Mouse (Mus musculus) embryonic stem cell, embryonic (primary cell): ENCODE results near the gene Med17.

ENCODE experiments used
- CTCF ChIA-PET, 4 experiments: fragments of 300-600 bp in 2 of 4; fragments of 350-600 bp in 2 of 4; sonication (Branson Sonifier 250); formaldehyde crosslinking; loops; one replicate each; lab custom pipeline; 2022; ENCODE audit warnings: inconsistent platforms in 2 of 4; lab: Charles Lee
- POLR2A ChIA-PET, 4 experiments: fragments of 300-600 bp in 2 of 4; fragments of 350-600 bp in 2 of 4; sonication (Branson Sonifier 250); formaldehyde crosslinking; loops; one replicate each; lab custom pipeline; 2022; ENCODE audit warnings: antibody characterized with exemption in 4 of 4, inconsistent platforms in 1 of 4; lab: Charles Lee

Gene Med17

GRCm38 (mm10) chr9:15302881-15303280 is 23.1 kb upstream of the Med17 start:
- POLR2A ChIA-PET, result interaction anchor here in 3 of 4 experiments (0.7 to 14.9 kb wide), 23 partner anchors 9 to 477 kb away, joined by 3 to 367 read pairs (median 4); partner anchors contain the start of genes Cep295 (in 3 of the 3) and Med17 (in 3 of the 3)

GRCm38 (mm10) chr9:15302006-15302405 is 22.3 kb upstream of the Med17 start:
- ChIA-PET POLR2A (interaction anchor here in 3 of 4 experiments (0.7 to 14.9 kb wide), 14 partner anchors 11 to 517 kb away, joined by 3 to 367 read pairs (median 6); partner anchors contain the start of genes Cep295 (in 2 of the 3) and Med17 (in 2 of the 3)), CTCF (interaction anchor here in 1 of 4 experiments (1.0 to 1.8 kb wide), 4 partner anchors 17 to 60 kb away, joined by 3 to 9 read pairs (median 6); partner anchors contain the start of gene Cep295)

More at GRCm38 (mm10) chr9:15302881-15303280, 23.1 kb upstream of the Med17 start:
- CTCF ChIA-PET, result interaction anchor here in 3 of 4 experiments (0.6 to 1.8 kb wide), 6 partner anchors 15 to 577 kb away, joined by 3 to 9 read pairs (median 4); no protein-coding TSS in a partner anchor

- CTCF ChIA-PET, result interaction anchor here in 3 of 4 experiments (0.5 to 1.0 kb wide), 4 partner anchors 16 to 60 kb away, joined by 3 to 7 read pairs (median 4); partner anchors contain the start of gene Cep295 (in 1 of the 3)
Observed at GRCm38 (mm10) chr9:15301399-15301798, 21.7 kb upstream of the Med17 start.

DNA sequence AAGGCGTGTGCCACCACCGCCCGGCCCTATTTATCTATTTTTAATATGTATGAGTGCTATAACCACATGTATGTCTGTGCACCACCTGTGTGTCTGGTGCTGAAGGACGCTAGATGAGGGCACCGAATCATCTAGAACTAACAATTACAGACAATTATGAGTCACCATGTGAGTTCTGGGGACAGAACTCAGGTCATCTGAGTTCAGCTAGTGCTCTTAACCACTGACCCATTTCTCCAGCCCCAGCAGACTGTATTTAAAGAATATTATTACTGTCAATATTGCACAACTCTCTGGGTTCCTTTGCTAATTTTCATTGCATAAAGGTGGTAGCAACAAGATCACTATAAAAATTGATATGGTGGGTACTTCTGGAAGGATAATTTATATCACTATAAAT is 20.3 kb upstream of the Med17 start:
- ChIA-PET POLR2A (interaction anchor here in 1 of 4 experiments (12.6 to 14.9 kb wide), 2 partner anchors 16 to 20 kb away, joined by 357 to 367 read pairs; partner anchors contain the start of gene Med17), CTCF (no interaction called here)

More at GRCm38 (mm10) chr9:15301399-15301798, 21.7 kb upstream of the Med17 start:
- POLR2A ChIA-PET, result interaction anchor here in 3 of 4 experiments (0.5 to 14.9 kb wide), 16 partner anchors 9 to 516 kb away, joined by 3 to 367 read pairs (median 4); partner anchors contain the start of genes Cep295 (in 2 of the 3) and Med17 (in 2 of the 3)

- CTCF ChIA-PET, result no interaction called here
- POLR2A ChIA-PET, result interaction anchor here in 1 of 4 experiments (12.6 to 14.9 kb wide), 2 partner anchors 15 to 21 kb away, joined by 357 to 367 read pairs; partner anchors contain the start of gene Med17
Observed at GRCm38 (mm10) chr9:15298451-15298850, 18.7 kb upstream of the Med17 start.

- ChIA-PET CTCF (interaction anchor here in 1 of 4 experiments (0.6 kb wide), 1 partner anchor 1295 kb away, joined by 3 read pairs; no protein-coding TSS in a partner anchor), POLR2A (interaction anchor here in 3 of 4 experiments (1.0 to 3.5 kb wide), 4 partner anchors 9 to 16 kb away, joined by 3 to 35 read pairs (median 14); partner anchors contain the start of genes 4931406C07Rik (in 3 of the 3), Taf1d (in 3 of the 3) and Med17 (in 1 of the 3))
Observed at GRCm38 (mm10) chr9:15297112-15297511, 17.4 kb upstream of the Med17 start.

DNA sequence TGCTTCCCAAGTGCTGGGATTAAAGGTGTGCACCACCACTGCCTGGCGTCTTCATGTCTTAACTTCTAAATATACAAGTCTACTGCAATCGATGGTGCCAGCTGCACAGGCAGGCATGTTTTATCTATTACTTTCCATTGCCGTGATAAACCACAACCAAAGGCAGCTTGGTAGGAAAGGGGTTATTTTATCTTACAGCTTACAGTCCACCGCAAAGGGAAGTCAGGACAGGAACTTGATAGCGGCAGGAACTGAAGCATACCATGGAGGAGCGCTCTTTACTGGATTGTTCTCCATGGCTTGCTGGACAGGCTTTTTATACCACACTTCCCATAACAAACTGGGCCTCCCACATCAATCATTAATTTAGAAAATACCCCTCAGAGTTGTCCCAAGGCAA is 9.5 kb upstream of the Med17 start:
- ChIA-PET POLR2A (interaction anchor here in 2 of 4 experiments (0.9 to 18.6 kb wide), 7 partner anchors 9 to 46 kb away, joined by 3 to 367 read pairs (median 3); partner anchors contain the start of genes 4931406C07Rik (in 2 of the 2), Med17 (in 2 of the 2) and Taf1d (in 2 of the 2)), CTCF (interaction anchor here in 1 of 4 experiments (1.4 kb wide), 1 partner anchor 48 kb away, joined by 3 read pairs; no protein-coding TSS in a partner anchor)

DNA sequence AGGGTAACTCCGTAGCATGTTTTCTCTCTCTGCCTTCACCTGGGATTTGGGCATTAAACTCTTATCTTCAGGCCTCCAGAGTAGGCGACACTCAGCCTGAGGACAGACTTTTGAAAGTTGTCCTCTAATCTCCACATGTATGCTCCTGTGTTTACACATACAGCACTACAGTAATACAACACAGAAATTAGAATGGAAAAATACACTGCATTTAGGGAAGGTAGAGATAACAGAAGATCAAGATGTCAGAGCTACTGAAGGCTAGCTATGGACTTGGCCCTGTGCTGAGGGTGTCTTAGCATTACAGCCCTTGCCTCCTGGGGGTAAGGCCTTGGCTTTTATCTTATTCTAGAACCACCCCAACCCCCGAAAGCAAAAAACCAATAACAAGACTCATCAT is 8.7 kb upstream of the Med17 start:
- CTCF ChIA-PET, result interaction anchor here in 3 of 4 experiments (0.6 to 1.4 kb wide), 6 partner anchors 14 to 1011 kb away, joined by 3 to 5 read pairs (median 3); no protein-coding TSS in a partner anchor
- POLR2A ChIA-PET, result interaction anchor here in 2 of 4 experiments (0.9 to 18.6 kb wide), 8 partner anchors 8 to 47 kb away, joined by 3 to 367 read pairs (median 4); partner anchors contain the start of genes 4931406C07Rik (in 2 of the 2), Med17 (in 2 of the 2) and Taf1d (in 2 of the 2)

GRCm38 (mm10) chr9:15287846-15288245 is 8.1 kb upstream of the Med17 start:
- CTCF ChIA-PET, result interaction anchor here in 3 of 4 experiments (0.6 to 1.4 kb wide), 5 partner anchors 15 to 1011 kb away, joined by 3 to 5 read pairs (median 3); no protein-coding TSS in a partner anchor

DNA sequence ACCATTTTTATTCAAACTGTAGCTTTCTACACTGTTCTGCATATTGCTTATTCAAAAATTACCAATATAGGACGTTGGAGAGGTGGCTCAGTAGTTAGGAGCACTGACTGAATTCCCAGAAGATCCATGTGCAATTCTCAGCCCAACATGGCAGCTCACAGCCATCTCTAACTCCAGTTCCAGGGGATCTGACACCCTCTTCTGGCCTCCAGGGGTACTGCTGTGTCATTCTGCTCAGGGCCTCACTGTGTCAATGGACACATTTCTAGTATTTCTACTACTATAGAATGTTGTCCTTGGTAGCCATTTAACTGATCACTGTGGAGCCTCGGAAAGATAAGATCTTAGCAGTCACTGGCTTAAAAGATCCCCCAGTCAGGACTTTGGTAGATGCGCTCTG is 5.7 kb upstream of the Med17 start:
- POLR2A ChIA-PET, result interaction anchor here (0.9 to 18.6 kb wide), 13 partner anchors 9 to 381 kb away, joined by 3 to 367 read pairs (median 6); partner anchors contain the start of genes Taf1d (in 4 of the 4), 4931406C07Rik (in 3 of the 4), Cep295 (in 1 of the 4) and Izumo1r (in 1 of the 4)
- CTCF ChIA-PET, result interaction anchor here in 3 of 4 experiments (0.6 to 1.6 kb wide), 11 partner anchors 8 to 595 kb away, joined by 3 to 16 read pairs (median 5); partner anchors contain the start of gene Taf1d (in 1 of the 3)

More at GRCm38 (mm10) chr9:15287846-15288245, 8.1 kb upstream of the Med17 start:
- POLR2A ChIA-PET, result interaction anchor here in 2 of 4 experiments (1.1 to 18.6 kb wide), 8 partner anchors 8 to 47 kb away, joined by 3 to 367 read pairs (median 4); partner anchors contain the start of genes 4931406C07Rik (in 2 of the 2), Med17 (in 2 of the 2) and Taf1d (in 2 of the 2)

- CTCF ChIA-PET, result no interaction called here
Observed at GRCm38 (mm10) chr9:15280491-15280879, 754 bp upstream of the Med17 start.

DNA sequence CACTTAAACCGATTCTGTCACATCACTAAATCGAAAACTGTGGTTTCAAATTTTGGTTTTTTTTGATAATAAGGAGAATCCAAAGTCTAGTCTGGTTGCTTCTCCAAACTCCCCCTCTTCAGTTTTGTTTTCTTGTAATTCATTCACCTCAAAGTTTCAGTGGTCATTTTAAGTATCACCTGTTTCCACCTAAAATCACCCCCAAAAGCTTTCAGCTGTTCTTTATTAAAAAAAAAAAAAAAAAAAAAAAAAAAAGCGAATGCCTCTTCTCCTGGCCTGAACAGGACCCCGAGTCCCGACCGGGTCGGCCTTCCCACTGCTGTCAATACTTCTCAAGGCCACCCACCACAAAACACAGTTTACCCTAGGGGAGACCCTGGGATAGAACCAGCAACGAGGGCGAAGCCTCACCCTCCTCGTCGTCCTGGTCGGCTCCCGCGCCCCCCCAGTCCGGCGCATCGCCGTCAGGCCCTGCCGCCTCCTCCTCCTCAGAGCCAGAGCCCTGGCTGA is 537 bp downstream of the Med17 start:
- POLR2A ChIA-PET, result interaction anchor here (0.6 to 18.6 kb wide), 48 partner anchors 9 to 1750 kb away, joined by 3 to 367 read pairs (median 4); partner anchors contain the start of genes 4931406C07Rik (in 4 of the 4), Taf1d (in 4 of the 4), Cep295 (in 2 of the 4) and Cwc15 (in 1 of the 4)

More at GRCm38 (mm10) chr9:15280491-15280879, 754 bp upstream of the Med17 start:
- POLR2A ChIA-PET, result interaction anchor here (0.6 to 18.6 kb wide), 34 partner anchors 8 to 780 kb away, joined by 3 to 367 read pairs (median 6); partner anchors contain the start of genes 4931406C07Rik (in 4 of the 4), Taf1d (in 4 of the 4), Ankrd49 (in 1 of the 4) and Cwc15 (in 1 of the 4)

DNA sequence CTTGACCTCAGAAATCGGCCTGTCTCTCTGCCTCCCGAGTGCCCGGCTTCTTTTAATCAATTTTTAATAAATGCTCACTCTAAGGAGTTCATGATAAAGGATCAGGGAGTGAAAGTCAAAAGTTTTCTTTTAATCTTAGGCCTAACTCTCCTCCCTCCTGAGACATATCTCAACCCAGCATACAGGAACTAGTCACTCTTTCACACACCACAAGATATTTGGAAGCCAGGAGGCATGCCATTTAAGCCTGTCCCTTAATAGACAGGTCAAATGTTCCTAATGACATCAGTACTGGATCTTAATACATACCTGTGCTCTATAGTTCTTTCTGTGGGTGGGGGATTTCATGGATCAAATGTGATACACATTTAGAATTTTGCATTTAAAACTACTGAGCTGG is 1.4 kb downstream of the Med17 start:
- CTCF ChIA-PET, result interaction anchor here in 1 of 4 experiments (0.6 kb wide), 1 partner anchor 1002 kb away, joined by 3 read pairs; no protein-coding TSS in a partner anchor
- POLR2A ChIA-PET, result interaction anchor here in 2 of 4 experiments (0.8 to 18.6 kb wide), 8 partner anchors 10 to 79 kb away, joined by 3 to 367 read pairs (median 9); partner anchors contain the start of genes 4931406C07Rik (in 2 of the 2), Taf1d (in 2 of the 2) and Cep295 (in 1 of the 2)

More for the DNA sequence above, 537 bp downstream of the Med17 start:
- CTCF ChIA-PET, result interaction anchor here in 1 of 4 experiments (0.6 kb wide), 1 partner anchor 601 kb away, joined by 4 read pairs; no protein-coding TSS in a partner anchor

DNA sequence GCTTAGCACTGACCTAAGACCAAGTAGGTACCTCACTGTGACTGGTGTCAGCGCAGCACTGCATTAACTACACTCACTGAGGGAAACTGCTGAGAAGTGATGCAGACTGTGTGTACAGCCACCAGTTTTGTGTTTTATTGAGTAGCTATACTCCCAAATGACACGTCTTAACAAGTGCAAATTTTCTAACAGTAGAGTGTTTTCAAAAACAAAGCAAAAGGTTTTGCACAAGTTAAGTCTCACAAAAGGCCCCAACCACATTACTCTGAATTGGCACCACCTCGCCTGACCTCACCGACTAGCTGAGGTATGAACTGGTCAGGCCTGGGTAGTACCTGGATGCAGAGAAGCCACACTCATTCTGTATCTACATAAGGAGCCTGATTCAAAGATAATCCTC is 2.9 kb downstream of the Med17 start:
- ChIA-PET POLR2A (interaction anchor here in 3 of 4 experiments (0.8 to 18.6 kb wide), 14 partner anchors 8 to 81 kb away, joined by 3 to 367 read pairs (median 6); partner anchors contain the start of genes 4931406C07Rik (in 2 of the 3), Taf1d (in 2 of the 3) and Cep295 (in 1 of the 3)), CTCF (interaction anchor here in 2 of 4 experiments (0.5 to 0.7 kb wide), 2 partner anchors 9 to 71 kb away, joined by 3 to 4 read pairs; no protein-coding TSS in a partner anchor)

GRCm38 (mm10) chr9:15273981-15274380 is 5.8 kb downstream of the Med17 start:
- CTCF ChIA-PET, result interaction anchor here in 1 of 4 experiments (0.6 kb wide), 1 partner anchor 116 kb away, joined by 3 read pairs; no protein-coding TSS in a partner anchor
- POLR2A ChIA-PET, result interaction anchor here in 2 of 4 experiments (0.9 to 6.9 kb wide), 7 partner anchors 11 to 43 kb away, joined by 3 to 56 read pairs (median 4); partner anchors contain the start of genes 4931406C07Rik (in 2 of the 2) and Taf1d (in 2 of the 2)

DNA sequence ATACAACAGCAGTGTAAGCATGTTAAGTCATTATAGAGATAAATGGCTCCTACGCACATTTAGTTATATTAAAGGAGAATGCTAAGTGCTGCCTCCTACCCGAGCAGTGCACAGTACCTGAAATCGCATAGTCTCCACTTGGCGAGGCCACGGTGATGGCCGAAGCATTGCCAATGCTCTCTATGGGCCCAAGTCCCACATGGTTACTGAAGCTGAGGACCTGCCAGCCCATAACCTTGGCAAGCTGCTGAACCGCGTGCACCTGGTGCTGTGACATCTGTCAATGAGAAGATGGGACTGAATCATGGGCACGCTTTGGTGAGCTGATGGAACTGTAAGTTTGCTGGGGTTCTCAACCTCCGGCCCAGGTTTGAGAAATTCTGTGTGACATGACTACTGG is 16.2 kb downstream of the Med17 start:
- ChIA-PET CTCF (no interaction called here), POLR2A (interaction anchor here in 2 of 4 experiments (0.9 to 2.1 kb wide), 15 partner anchors 8 to 45 kb away, joined by 3 to 9 read pairs (median 4); partner anchors contain the start of genes Med17 (in 2 of the 2), 4931406C07Rik (in 1 of the 2) and Taf1d (in 1 of the 2))
